Mouse (Mus musculus): ENCODE results near the gene Plekhm3. TPM values are rescaled to one million over a fixed set of nuclear protein-coding genes. Genes with fewer than 3 reads are reported as not detected.

Gene Plekhm3
- total RNA-seq, 2 experiments from 2014 or later: 25.0 to 29.3 TPM

Other genes starting within 250 kb of the Plekhm3 start
- gene Fzd5, start 219.1 kb downstream of the Plekhm3 start, total RNA-seq (2021): 1 to 10 TPM; 1.1 to 1.2 TPM
- not detected for gene Akr1cl, start 75.9 kb upstream of the Plekhm3 start, total RNA-seq (2021)
- not detected for gene Cryge, start 94.3 kb upstream of the Plekhm3 start, total RNA-seq (2021)
- gene Crygd, start 106.6 kb upstream of the Plekhm3 start, total RNA-seq (2021): not detected
- gene Crygc, start 116.9 kb upstream of the Plekhm3 start, total RNA-seq (2021): not detected
- gene Crygb, start 125.5 kb upstream of the Plekhm3 start, total RNA-seq (2021): not detected
- gene Cryga, start 146.5 kb upstream of the Plekhm3 start, total RNA-seq (2021): under 1 TPM in 1 of 2 experiments, not detected in 1; 0.65 TPM
- 1 to 10 TPM in 1 of 2 experiments, under 1 TPM in 1; 0.60 to 1.3 TPM for gene Gm28845, start 162.7 kb upstream of the Plekhm3 start, total RNA-seq (2021)
- 10 to 100 TPM; 15.1 to 18.1 TPM for gene D630023F18Rik, start 166.4 kb upstream of the Plekhm3 start, total RNA-seq (2021)
- gene Idh1, start 229.7 kb upstream of the Plekhm3 start, total RNA-seq (2021): 10 to 100 TPM; 96.3 to 98.4 TPM
- gene Pikfyve, start 229.9 kb upstream of the Plekhm3 start, total RNA-seq (2021): 10 to 100 TPM; 38.9 to 39.0 TPM

Measured in layer of hippocampus, postnatal 14 days (tissue).